Mouse (Mus musculus): Measurements from ENCODE around the gene Zmym4.

Gene Zmym4

GRCm38 (mm10) chr4:126942846-126943245 is 25.1 kb downstream of the Zmym4 start:
- no peak for DNase-seq (ENCODE audit: low read depth)

- DNase-seq (ENCODE audit: low read depth), result no peak
These were observed 40.2 kb downstream of the Zmym4 start for GRCm38 (mm10) chr4:126927701-126928100.

GRCm38 (mm10) chr4:126889879-126890278 is 78.1 kb downstream of the Zmym4 start:
- DNase-seq (ENCODE audit: low read depth), result no peak

GRCm38 (mm10) chr4:126885953-126886352 is 82.0 kb downstream of the Zmym4 start:
- DNase-seq (ENCODE audit: low read depth), result no peak

GRCm38 (mm10) chr4:126883602-126884001 is 84.3 kb downstream of the Zmym4 start:
- no peak for DNase-seq (ENCODE audit: low read depth)

GRCm38 (mm10) chr4:126879560-126880275 is 88.2 kb downstream of the Zmym4 start:
- no peak for DNase-seq (ENCODE audit: low read depth)

- DNase-seq (ENCODE audit: low read depth), result no peak
These were observed 95.2 kb downstream of the Zmym4 start for GRCm38 (mm10) chr4:126872717-126873116.

- DNase-seq (ENCODE audit: low read depth), result no peak
These were observed 99.2 kb downstream of the Zmym4 start for GRCm38 (mm10) chr4:126868699-126869098.

- DNase-seq (ENCODE audit: low read depth), result peak; percentile 53
These were observed 106.2 kb downstream of the Zmym4 start for GRCm38 (mm10) chr4:126861514-126862266.

- no peak for DNase-seq (ENCODE audit: low read depth)
These were observed 107.5 kb downstream of the Zmym4 start for GRCm38 (mm10) chr4:126860268-126860986.

- no peak for DNase-seq (ENCODE audit: low read depth)
These were observed 115.0 kb downstream of the Zmym4 start for GRCm38 (mm10) chr4:126852971-126853370.

- DNase-seq (ENCODE audit: low read depth), result no peak
These were observed 117.2 kb downstream of the Zmym4 start for GRCm38 (mm10) chr4:126850778-126851080.

- peak; percentile 25 for DNase-seq (ENCODE audit: low read depth)
These were observed 117.7 kb downstream of the Zmym4 start for GRCm38 (mm10) chr4:126850019-126850777.

- no peak for DNase-seq (ENCODE audit: low read depth)
These were observed 121.0 kb downstream of the Zmym4 start for GRCm38 (mm10) chr4:126846971-126847370.

GRCm38 (mm10) chr4:126845664-126846063 is 122.3 kb downstream of the Zmym4 start:
- no peak for DNase-seq (ENCODE audit: low read depth)

GRCm38 (mm10) chr4:126842911-126843310 is 125.0 kb downstream of the Zmym4 start:
- DNase-seq (ENCODE audit: low read depth), result no peak

- no peak for DNase-seq (ENCODE audit: low read depth)
These were observed 126.9 kb downstream of the Zmym4 start for GRCm38 (mm10) chr4:126840996-126841560.

GRCm38 (mm10) chr4:126839873-126840272 is 128.1 kb downstream of the Zmym4 start:
- peak; percentile 79 for DNase-seq (ENCODE audit: low read depth)

- no peak for DNase-seq (ENCODE audit: low read depth)
These were observed 129.1 kb downstream of the Zmym4 start for GRCm38 (mm10) chr4:126838799-126839198.

GRCm38 (mm10) chr4:126831122-126831521 is 136.8 kb downstream of the Zmym4 start:
- no peak for DNase-seq (ENCODE audit: low read depth)

GRCm38 (mm10) chr4:126823917-126824316 is 144.0 kb downstream of the Zmym4 start:
- DNase-seq (ENCODE audit: low read depth), result no peak

Measured in induced T-regulatory cell, adult 2 months (primary cell).